Mouse (Mus musculus) heart, embryonic 13.5 days (tissue): Measurements from ENCODE around the gene Syngr4. TPM values are rescaled to one million over a fixed set of nuclear protein-coding genes. Genes with fewer than 3 reads are reported as not detected.
"Not testable (repeated sequence)": the region's sequence is repeated elsewhere in the genome, so short reads cannot be mapped to it uniquely, and the experiment has no call there.

Source experiments
- ATAC-seq: fragments of 200-750 bp; cut with Nextera tagmentation; 2 replicates; pipeline ENCODE4 v1.8.0; 2017; ENCODE audit warnings: moderate TSS enrichment; ENCODE audit not compliant: insufficient number of reproducible peaks, low FRiP score, low TSS enrichment; ENCODE audit errors: extremely low read depth
- H3K27ac ChIP-seq: fragments of 300-500 bp; sonication (generic); replicated peaks from 2 replicates; pipeline ENCODE4 v1.5.1; 2015; ENCODE audit warnings: moderate library complexity, mild to moderate bottlenecking, inconsistent platforms
- H3K27me3 ChIP-seq: fragments of 300-500 bp; sonication (generic); replicated peaks from 2 replicates; pipeline ENCODE4 v1.6.1; 2015; ENCODE audit warnings: mild to moderate bottlenecking, inconsistent platforms
- H3K36me3 ChIP-seq: fragments of 300-500 bp; sonication (generic); 2 replicates; pipeline ENCODE4 v1.6.1; 2015; ENCODE audit warnings: mild to moderate bottlenecking, inconsistent platforms
- H3K4me1 ChIP-seq: fragments of 300-500 bp; sonication (generic); 2 replicates; pipeline ENCODE4 v1.6.1; 2015; ENCODE audit warnings: inconsistent platforms
- H3K4me2 ChIP-seq: fragments of 300-500 bp; sonication (generic); 2 replicates; pipeline ENCODE4 v1.6.1; 2015; ENCODE audit warnings: inconsistent platforms, mild to moderate bottlenecking, moderate library complexity
- H3K4me3 ChIP-seq: fragments of 300-500 bp; sonication (generic); 2 replicates; pipeline ENCODE4 v1.5.1; 2015; ENCODE audit warnings: moderate library complexity, mild to moderate bottlenecking, inconsistent platforms
- H3K9ac ChIP-seq: fragments of 300-500 bp; sonication (generic); 2 replicates; pipeline ENCODE4 v1.6.1; 2015; ENCODE audit warnings: inconsistent platforms, mild to moderate bottlenecking, moderate library complexity
- H3K9me3 ChIP-seq: fragments of 300-500 bp; sonication (generic); 2 replicates; pipeline ENCODE4 v1.6.1; 2016; ENCODE audit warnings: inconsistent platforms
- WGBS: fragments of 180-500 bp; shearing (Covaris S2); methylation state at CpG from one replicate; pipeline ENCODE4 v1.1.7; 2015; ENCODE audit warnings: mixed read lengths; 5-methylcytosine and 5-hydroxymethylcytosine counted together
- polyA plus RNA-seq: library from polyadenylated mRNA; unstranded; fragments of >200 nt; fragmentation: Nextera tagmentation; extraction: Ambion mirVana; gene quantifications from 2 replicates; pipeline ENCODE4 v1.2.1, GENCODE M21; 2015

Gene Syngr4
- polyA plus RNA-seq, 1 experiment from 2014 or later: 0.90 TPM

DNA sequence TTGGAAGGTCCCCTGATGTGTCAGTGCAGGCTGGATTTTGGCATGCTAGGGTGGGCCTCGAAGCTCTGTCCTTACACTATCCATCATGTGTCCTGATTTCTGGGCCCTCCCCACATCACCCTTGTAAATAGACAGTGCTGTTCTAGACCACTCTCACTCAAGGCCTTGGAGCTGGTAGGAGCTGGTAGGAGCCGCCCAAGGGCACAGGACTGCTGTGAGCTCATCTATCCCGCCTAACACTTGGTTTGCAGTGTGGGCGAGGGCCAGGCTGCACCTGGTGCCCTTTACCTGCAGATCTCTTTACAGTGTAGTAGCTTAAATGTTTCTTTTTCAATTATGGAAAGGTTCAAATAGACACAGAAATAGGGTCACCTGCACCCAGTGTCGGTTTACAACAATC is 18.5 kb upstream of the Syngr4 start:
- no peak for ATAC-seq
- no peak overlapping the region; the same call in 1 of the 2 replicates for H3K9ac ChIP-seq
- H3K4me3 ChIP-seq: no peak overlapping the region
- H3K36me3 ChIP-seq: peaks cover 18% of the 10 kb centered on the region
- no peak overlapping the region for H3K27ac ChIP-seq
- H3K4me1 ChIP-seq: peaks cover 34% of the 10 kb centered on the region
- 82% methylated on average over 5 of the region's 5 CpGs for WGBS
- H3K4me2 ChIP-seq: no peak overlapping the region
- no peaks in the 10 kb centered on the region; the same call in 1 of the 2 replicates for H3K27me3 ChIP-seq
- H3K9me3 ChIP-seq: 0 out of 2 replicates have a peak, but pooled peaks cover 1% of the 10 kb centered on the region

DNA sequence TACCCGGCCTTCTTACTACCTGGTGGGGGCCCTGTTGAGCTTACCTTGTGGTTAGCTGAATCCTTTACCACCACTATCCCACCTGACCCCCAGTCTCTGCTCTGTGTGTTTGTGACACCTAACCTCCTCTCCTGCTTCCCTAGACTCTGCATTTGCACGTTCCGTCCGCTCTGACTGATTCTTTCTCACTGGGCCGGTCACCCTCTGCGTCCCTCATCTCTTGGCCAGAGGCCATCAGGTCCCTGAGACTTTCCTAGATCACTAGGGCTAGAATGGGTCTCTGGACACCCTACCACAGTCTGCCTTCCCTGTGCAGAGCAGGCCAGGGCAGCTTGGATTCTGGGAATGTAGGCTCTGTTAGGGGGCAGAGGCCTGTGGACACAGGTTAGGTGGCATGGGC is 17.6 kb upstream of the Syngr4 start:
- no peaks in the 10 kb centered on the region; the same call in 1 of the 2 replicates for H3K27me3 ChIP-seq
- H3K9me3 ChIP-seq: 0 out of 2 replicates have a peak, but pooled peaks cover 3% of the 10 kb centered on the region
- no peak for ATAC-seq
- H3K4me3 ChIP-seq: no peak overlapping the region
- H3K4me1 ChIP-seq: peaks cover 24% of the 10 kb centered on the region
- no peak overlapping the region for H3K27ac ChIP-seq
- H3K36me3 ChIP-seq: peaks cover 28% of the 10 kb centered on the region
- no peak overlapping the region for H3K9ac ChIP-seq
- WGBS: 80% methylated on average over 6 of the region's 6 CpGs
- H3K4me2 ChIP-seq: no peak overlapping the region

GRCm38 (mm10) chr7:45909145-45909544 is 12.6 kb upstream of the Syngr4 start:
- Histone ChIP-seq H3K4me2 (no peak overlapping the region), H3K9me3 (0 out of 2 replicates have a peak, but pooled peaks cover 3% of the 10 kb centered on the region), H3K4me3 (no peak overlapping the region), H3K36me3 (peaks cover 37% of the 10 kb centered on the region), H3K9ac (no peak overlapping the region), H3K27ac (no peak overlapping the region), H3K4me1 (no peaks in the 10 kb centered on the region), H3K27me3 (no peaks in the 10 kb centered on the region)
- WGBS: 87% methylated on average over 16 of the region's 16 CpGs
- ATAC-seq: no peak

DNA sequence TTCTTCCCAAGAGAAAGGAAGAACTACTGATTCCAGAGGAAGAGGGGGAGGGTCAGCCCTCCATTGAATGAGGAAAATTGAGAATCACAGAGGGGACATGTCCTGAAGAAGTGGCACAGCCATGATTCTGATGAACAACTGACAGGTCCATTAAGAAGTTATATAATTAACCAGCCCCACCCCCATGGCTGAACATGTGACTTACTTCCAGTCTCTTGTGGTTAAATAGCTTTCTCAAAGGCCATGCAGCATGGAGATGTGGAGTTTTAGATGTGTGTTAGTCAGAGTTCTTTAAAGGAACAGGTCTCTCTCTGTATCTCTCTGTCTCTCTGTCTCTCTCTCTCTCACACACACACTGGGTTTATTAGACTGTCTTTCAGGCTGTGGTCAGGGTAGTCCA is 11.9 kb upstream of the Syngr4 start:
- no peaks in the 10 kb centered on the region for H3K4me1 ChIP-seq
- H3K27ac ChIP-seq: no peak overlapping the region
- H3K4me3 ChIP-seq: no peak overlapping the region
- 0 out of 2 replicates have a peak, but pooled peaks cover 3% of the 10 kb centered on the region for H3K9me3 ChIP-seq
- H3K36me3 ChIP-seq: peaks cover 37% of the 10 kb centered on the region
- H3K9ac ChIP-seq: no peak overlapping the region
- no peak overlapping the region for H3K4me2 ChIP-seq
- ATAC-seq: no peak
- no peaks in the 10 kb centered on the region for H3K27me3 ChIP-seq

GRCm38 (mm10) chr7:45906622-45907021 is 10.1 kb upstream of the Syngr4 start:
- H3K27me3 ChIP-seq: no peaks in the 10 kb centered on the region

GRCm38 (mm10) chr7:45902481-45903002 is 6.0 kb upstream of the Syngr4 start:
- H3K27me3 ChIP-seq: no peaks in the 10 kb centered on the region
- no peak overlapping the region for H3K4me3 ChIP-seq
- 68% methylated on average over 12 of the region's 12 CpGs for WGBS
- no peak overlapping the region for H3K9ac ChIP-seq
- 0 out of 2 replicates have a peak, but pooled peaks cover 2% of the 10 kb centered on the region for H3K36me3 ChIP-seq
- ATAC-seq: no peak
- 0 out of 2 replicates have a peak overlapping the region, but pooled peaks have one; percentile 24 for H3K27ac ChIP-seq
- no peaks in the 10 kb centered on the region for H3K9me3 ChIP-seq
- no peak overlapping the region for H3K4me2 ChIP-seq
- H3K4me1 ChIP-seq: peaks cover 6% of the 10 kb centered on the region

More at GRCm38 (mm10) chr7:45906622-45907021, 10.1 kb upstream of the Syngr4 start:
- no peak overlapping the region for H3K27ac ChIP-seq
- no peak overlapping the region for H3K4me3 ChIP-seq
- H3K9me3 ChIP-seq: 0 out of 2 replicates have a peak, but pooled peaks cover 3% of the 10 kb centered on the region
- H3K9ac ChIP-seq: no peak overlapping the region
- peaks cover 37% of the 10 kb centered on the region for H3K36me3 ChIP-seq
- 88% methylated on average over 9 of the region's 9 CpGs for WGBS
- no peak overlapping the region for H3K4me2 ChIP-seq
- H3K4me1 ChIP-seq: no peaks in the 10 kb centered on the region
- ATAC-seq: no peak

- H3K27ac ChIP-seq: no peak overlapping the region
- no peaks in the 10 kb centered on the region for H3K9me3 ChIP-seq
- no peak overlapping the region for H3K4me3 ChIP-seq
- H3K27me3 ChIP-seq: no peaks in the 10 kb centered on the region
- no peak overlapping the region for H3K4me2 ChIP-seq
- no peaks in the 10 kb centered on the region for H3K36me3 ChIP-seq
- 51% methylated on average over 5 of the region's 5 CpGs for WGBS
- H3K9ac ChIP-seq: no peak overlapping the region
- peaks cover 11% of the 10 kb centered on the region for H3K4me1 ChIP-seq
- no peak for ATAC-seq
Observed at GRCm38 (mm10) chr7:45901562-45901961, 5.0 kb upstream of the Syngr4 start.

GRCm38 (mm10) chr7:45898125-45898524 is 1.6 kb upstream of the Syngr4 start:
- ATAC-seq, H3K9me3 ChIP-seq, H3K27me3 ChIP-seq, H3K36me3 ChIP-seq: not testable (repeated sequence)
- Histone ChIP-seq H3K4me3 (peak overlapping the region; percentile 65), H3K4me1 (peaks cover 16% of the 10 kb centered on the region), H3K9ac (peak overlapping the region; percentile 85; the same call in 1 of the 2 replicates), H3K27ac (0 out of 2 replicates have a peak overlapping the region, but pooled peaks have one; percentile 78), H3K4me2 (peak overlapping the region; percentile 96)
- WGBS: 61% methylated on average over 4 of the region's 4 CpGs

GRCm38 (mm10) chr7:45897258-45897757 is 794 bp upstream of the Syngr4 start:
- WGBS: 2% methylated on average over 19 of the region's 19 CpGs
- Histone ChIP-seq H3K9ac (peak overlapping the region; percentile 85), H3K27me3 (no peaks in the 10 kb centered on the region), H3K4me1 (peaks cover 16% of the 10 kb centered on the region), H3K9me3 (no peaks in the 10 kb centered on the region), H3K36me3 (no peaks in the 10 kb centered on the region), H3K27ac (peak overlapping the region; percentile 78), H3K4me3 (peak overlapping the region; percentile 65), H3K4me2 (peak overlapping the region; percentile 96)
- peak; percentile 14 for ATAC-seq

- H3K27me3 ChIP-seq: no peaks in the 10 kb centered on the region
- no peak for ATAC-seq
- no peaks in the 10 kb centered on the region for H3K36me3 ChIP-seq
- 0 out of 2 replicates have a peak overlapping the region, but pooled peaks have one; percentile 34 for H3K27ac ChIP-seq
- no peak overlapping the region for H3K9ac ChIP-seq
- peaks cover 16% of the 10 kb centered on the region for H3K4me1 ChIP-seq
- H3K4me2 ChIP-seq: peak overlapping the region; percentile 96
- WGBS: 81% methylated on average over 6 of the region's 6 CpGs
- H3K9me3 ChIP-seq: no peaks in the 10 kb centered on the region
- H3K4me3 ChIP-seq: peak overlapping the region; percentile 65
Observed at GRCm38 (mm10) chr7:45895931-45896516, 490 bp downstream of the Syngr4 start.

- WGBS: 78% methylated on average over 2 of the region's 2 CpGs
- Histone ChIP-seq H3K4me1 (peaks cover 11% of the 10 kb centered on the region), H3K27ac (no peak overlapping the region), H3K4me3 (no peak overlapping the region), H3K4me2 (no peak overlapping the region), H3K9me3 (no peaks in the 10 kb centered on the region), H3K36me3 (no peaks in the 10 kb centered on the region), H3K27me3 (no peaks in the 10 kb centered on the region), H3K9ac (no peak overlapping the region)
- ATAC-seq: no peak
Observed at GRCm38 (mm10) chr7:45892651-45893050, 3.9 kb downstream of the Syngr4 start.
